Mouse (Mus musculus): ENCODE results near the gene Zfp568. TPM values are rescaled to one million over a fixed set of nuclear protein-coding genes. Genes with fewer than 3 reads are reported as not detected.

Gene Zfp568
- polyA plus RNA-seq, 1 experiment: 0.04 TPM

DNA sequence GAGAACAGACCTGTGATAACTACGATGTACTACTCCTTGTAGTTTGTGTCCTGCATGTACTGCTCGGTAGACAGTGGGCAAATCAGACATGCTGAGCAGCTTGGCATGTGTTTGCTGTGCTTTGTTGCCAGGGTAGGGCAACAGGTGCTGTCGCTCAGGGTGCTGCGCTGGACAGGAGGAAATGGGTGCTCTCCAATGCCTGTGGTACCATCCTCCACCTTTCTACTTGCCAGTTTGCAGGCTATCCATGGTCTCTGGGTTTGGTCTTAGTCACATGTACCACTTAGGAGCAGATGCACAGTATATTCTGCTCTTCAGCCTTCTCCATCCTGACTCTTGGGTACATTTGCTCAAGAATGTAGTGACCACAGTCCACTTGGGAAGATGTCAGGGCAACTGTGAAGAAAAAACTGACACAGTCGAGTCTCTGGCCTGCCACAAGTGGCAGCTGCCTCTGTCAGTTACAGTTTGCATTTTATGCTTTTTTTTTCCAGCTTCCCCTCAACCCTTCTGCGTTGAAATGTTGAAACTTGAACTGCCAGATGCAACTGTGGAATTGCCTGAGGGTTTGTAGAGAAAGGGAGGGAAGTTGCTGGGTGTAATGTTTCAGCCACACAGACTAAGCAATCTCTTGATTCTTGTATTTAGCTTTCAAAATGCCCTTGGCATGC, 24.4 kb downstream of the Zfp568 start:
- no peak for TF ChIP-seq GATA1 (IDR thresholded peaks at IDR 0.05; ENCODE audit: low read length)
- no peak for TF ChIP-seq TAL1 (IDR thresholded peaks at IDR 0.05; ENCODE audit: low read length)
- Histone ChIP-seq H3K4me1 (ENCODE audit: control insufficient read depth) (no peaks in the 10 kb centered on the region), H3K27me3 (ENCODE audit: control insufficient read depth) (no peaks in the 10 kb centered on the region), H3K4me3 (replicated peaks) (no peak overlapping the region), H3K36me3 (ENCODE audit: control insufficient read depth) (peaks cover 37% of the 10 kb centered on the region), H3K9me3 (ENCODE audit: control insufficient read depth, low read length) (no peaks in the 10 kb centered on the region)

DNA sequence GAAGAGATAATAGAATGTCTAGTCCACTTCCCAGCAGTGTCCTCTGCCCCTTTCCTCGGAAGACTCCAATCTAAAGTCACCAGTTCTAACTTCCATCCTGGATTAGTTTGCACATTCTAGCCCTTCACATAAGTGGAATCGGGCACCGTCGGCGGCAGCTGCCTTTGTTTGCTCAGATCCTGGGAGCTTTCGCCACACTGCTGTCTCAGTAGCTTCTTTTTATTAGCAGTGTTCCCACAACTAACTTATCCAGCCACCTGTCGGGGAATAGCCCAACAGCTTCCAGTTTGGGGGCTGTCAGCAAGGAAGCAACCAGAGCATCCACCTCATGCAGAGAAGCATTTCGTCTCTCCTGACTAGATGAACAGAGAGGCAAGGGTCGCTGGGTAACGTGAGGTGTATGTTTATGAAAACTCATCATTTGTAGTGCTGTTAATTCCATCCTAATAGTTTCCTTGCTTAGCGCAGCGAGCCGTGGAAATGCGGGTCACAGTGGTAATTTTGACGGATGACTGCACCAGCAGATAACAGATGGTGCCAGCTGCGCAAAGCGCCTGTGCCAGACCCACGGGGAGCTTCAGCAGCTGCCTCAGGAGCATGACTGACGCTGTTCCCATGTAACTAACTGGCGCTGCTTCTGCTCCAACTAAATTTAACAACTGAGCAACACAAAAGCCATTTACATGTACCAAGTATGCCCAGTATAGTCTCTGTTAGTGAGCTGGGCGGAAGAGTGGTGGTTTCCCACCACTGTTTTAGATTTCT, 25.7 kb downstream of the Zfp568 start:
- no peak for TF ChIP-seq TAL1 (IDR thresholded peaks at IDR 0.05; ENCODE audit: low read length)
- TF ChIP-seq GATA1 (IDR thresholded peaks at IDR 0.05; ENCODE audit: low read length): no peak
- H3K36me3 ChIP-seq (ENCODE audit: control insufficient read depth): peaks cover 49% of the 10 kb centered on the region
- H3K27me3 ChIP-seq (ENCODE audit: control insufficient read depth): no peaks in the 10 kb centered on the region
- H3K4me3 ChIP-seq (replicated peaks): no peak overlapping the region
- no peaks in the 10 kb centered on the region for H3K9me3 ChIP-seq (ENCODE audit: control insufficient read depth, low read length)
- H3K4me1 ChIP-seq (ENCODE audit: control insufficient read depth): no peaks in the 10 kb centered on the region

DNA sequence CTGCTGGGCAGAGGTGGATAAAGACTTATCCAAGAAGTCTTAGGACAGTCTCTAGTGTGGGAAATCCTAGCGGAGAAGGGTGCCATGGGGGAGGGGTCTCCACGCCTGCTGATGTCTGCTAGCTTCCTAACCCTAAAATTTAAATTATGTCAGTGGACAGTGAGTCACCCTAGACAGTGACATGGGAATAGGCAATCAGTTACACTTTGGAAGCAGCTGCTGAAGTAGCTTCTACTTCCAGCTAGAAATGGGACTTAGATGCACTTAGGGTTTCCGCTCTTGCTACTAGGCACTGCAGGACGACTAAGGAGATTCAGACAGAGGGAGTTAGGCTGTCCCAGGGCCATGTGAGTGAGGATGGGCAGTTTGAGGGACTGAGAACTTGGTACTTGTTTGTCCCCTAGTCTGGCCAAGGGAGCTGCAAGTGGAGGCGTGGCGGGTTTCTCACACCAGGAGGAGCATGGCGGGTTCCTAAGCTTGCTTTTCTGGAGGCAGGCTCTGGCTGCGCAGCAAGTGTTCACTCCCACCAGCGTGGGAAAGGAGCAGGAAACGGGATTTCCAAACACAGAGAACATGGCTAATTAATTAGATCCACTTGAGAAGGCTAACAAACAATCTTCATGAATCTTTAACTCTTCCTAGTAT, 26.9 kb downstream of the Zfp568 start:
- H3K27me3 ChIP-seq (ENCODE audit: control insufficient read depth): no peaks in the 10 kb centered on the region
- no peak overlapping the region for H3K4me3 ChIP-seq (replicated peaks)
- H3K9me3 ChIP-seq (ENCODE audit: control insufficient read depth, low read length): no peaks in the 10 kb centered on the region
- no peaks in the 10 kb centered on the region for H3K4me1 ChIP-seq (ENCODE audit: control insufficient read depth)
- H3K36me3 ChIP-seq (ENCODE audit: control insufficient read depth): peaks cover 56% of the 10 kb centered on the region
- TF ChIP-seq TAL1 (IDR thresholded peaks at IDR 0.05; ENCODE audit: low read length) (no peak), GATA1 (IDR thresholded peaks at IDR 0.05; ENCODE audit: low read length) (no peak)

DNA sequence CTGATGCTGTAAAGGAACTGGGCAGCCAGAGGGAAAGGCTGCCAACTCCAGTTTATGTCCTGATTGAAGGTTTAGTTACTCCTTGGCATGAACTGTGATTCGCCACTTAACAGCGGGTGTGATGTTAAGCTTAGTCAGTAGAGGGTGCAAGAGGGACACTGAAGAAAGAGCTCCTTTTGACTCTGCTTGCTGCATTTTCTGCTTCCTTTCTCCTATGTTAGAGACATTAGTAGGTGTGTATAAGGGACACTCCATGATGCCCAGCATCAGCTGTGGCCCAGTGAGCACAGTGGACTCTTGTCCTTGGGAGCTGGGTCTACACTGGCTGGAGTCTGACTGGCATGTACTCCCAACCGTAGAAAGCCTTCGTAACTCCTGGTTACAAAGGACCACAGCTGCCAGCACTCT, 29.2 kb downstream of the Zfp568 start:
- Histone ChIP-seq H3K9me3 (ENCODE audit: control insufficient read depth, low read length) (no peaks in the 10 kb centered on the region), H3K4me3 (replicated peaks) (no peak overlapping the region), H3K4me1 (ENCODE audit: control insufficient read depth) (no peaks in the 10 kb centered on the region), H3K36me3 (ENCODE audit: control insufficient read depth) (peaks cover 64% of the 10 kb centered on the region), H3K27me3 (ENCODE audit: control insufficient read depth) (no peaks in the 10 kb centered on the region)
- no peak for TF ChIP-seq TAL1 (IDR thresholded peaks at IDR 0.05; ENCODE audit: low read length)
- no peak for TF ChIP-seq GATA1 (IDR thresholded peaks at IDR 0.05; ENCODE audit: low read length)

DNA sequence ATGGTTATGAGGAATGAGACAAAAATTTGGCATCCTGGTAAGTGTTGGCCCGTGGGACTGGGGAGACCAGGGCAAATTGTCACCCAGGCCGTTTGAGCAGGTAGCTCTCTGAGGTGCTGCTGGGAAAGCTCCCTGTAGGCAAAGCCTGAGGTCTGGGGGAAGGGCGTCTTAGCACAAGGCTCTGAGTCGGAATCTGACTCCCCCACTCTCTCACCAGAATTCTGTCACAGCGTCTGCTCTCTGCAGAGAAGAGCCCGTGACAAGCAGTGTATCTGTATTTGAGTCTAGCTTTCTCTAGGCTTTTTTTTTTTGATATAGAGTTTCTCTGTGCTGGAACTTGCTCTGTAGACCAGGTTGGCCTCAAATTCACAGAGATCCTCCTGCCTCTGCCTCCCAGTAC, 33.5 kb downstream of the Zfp568 start:
- TF ChIP-seq GATA1 (IDR thresholded peaks at IDR 0.05; ENCODE audit: low read length) (no peak), TAL1 (IDR thresholded peaks at IDR 0.05; ENCODE audit: low read length) (no peak)
- no peaks in the 10 kb centered on the region for H3K4me1 ChIP-seq (ENCODE audit: control insufficient read depth)
- H3K4me3 ChIP-seq (replicated peaks): no peak overlapping the region
- no peaks in the 10 kb centered on the region for H3K9me3 ChIP-seq (ENCODE audit: control insufficient read depth, low read length)
- peaks cover 75% of the 10 kb centered on the region for H3K36me3 ChIP-seq (ENCODE audit: control insufficient read depth)
- no peaks in the 10 kb centered on the region for H3K27me3 ChIP-seq (ENCODE audit: control insufficient read depth)

DNA sequence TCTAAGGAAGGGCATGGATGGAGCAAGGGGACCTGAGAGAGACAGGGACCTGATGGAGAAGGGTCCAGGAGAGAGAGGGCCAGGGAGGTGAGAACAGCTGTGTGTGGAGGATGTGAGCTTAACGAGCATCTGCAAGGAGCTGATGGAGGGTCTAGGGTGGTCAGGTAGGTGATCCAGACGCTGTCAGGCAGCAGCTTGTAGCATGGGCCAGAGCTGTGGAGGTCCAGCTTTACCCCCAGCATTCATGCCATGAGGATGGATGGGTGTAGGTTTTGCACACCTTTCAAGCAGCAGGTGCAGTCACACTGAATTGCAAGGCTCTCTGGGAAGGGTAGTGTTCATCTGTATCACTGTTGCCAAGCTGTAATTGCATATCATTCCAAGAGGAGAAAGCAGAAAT, 35.8 kb downstream of the Zfp568 start:
- peaks cover 80% of the 10 kb centered on the region for H3K36me3 ChIP-seq (ENCODE audit: control insufficient read depth)
- H3K27me3 ChIP-seq (ENCODE audit: control insufficient read depth): no peaks in the 10 kb centered on the region
- peaks cover 12% of the 10 kb centered on the region for H3K4me1 ChIP-seq (ENCODE audit: control insufficient read depth)
- no peaks in the 10 kb centered on the region for H3K9me3 ChIP-seq (ENCODE audit: control insufficient read depth, low read length)
- H3K4me3 ChIP-seq (replicated peaks): no peak overlapping the region
- TF ChIP-seq GATA1 (IDR thresholded peaks at IDR 0.05; ENCODE audit: low read length) (no peak), TAL1 (IDR thresholded peaks at IDR 0.05; ENCODE audit: low read length) (no peak)

DNA sequence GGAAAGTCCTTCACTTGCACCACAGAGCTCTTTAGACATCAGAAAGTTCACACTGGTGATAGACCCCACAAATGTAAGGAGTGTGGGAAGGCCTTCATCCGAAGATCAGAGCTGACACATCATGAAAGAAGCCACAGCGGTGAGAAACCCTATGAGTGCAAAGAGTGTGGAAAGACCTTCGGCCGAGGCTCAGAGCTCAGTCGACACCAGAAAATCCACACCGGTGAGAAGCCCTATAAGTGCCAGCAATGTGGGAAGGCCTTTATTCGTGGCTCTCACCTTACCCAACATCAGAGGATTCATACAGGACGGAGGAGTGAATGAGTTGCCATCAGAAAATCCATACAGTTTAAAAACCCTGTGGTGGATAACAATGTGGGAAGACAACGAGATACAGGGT, 39.6 kb downstream of the Zfp568 start:
- Histone ChIP-seq H3K4me3 (replicated peaks) (no peak overlapping the region), H3K36me3 (ENCODE audit: control insufficient read depth) (peaks cover 69% of the 10 kb centered on the region), H3K9me3 (ENCODE audit: control insufficient read depth, low read length) (no peaks in the 10 kb centered on the region), H3K4me1 (ENCODE audit: control insufficient read depth) (peaks cover 23% of the 10 kb centered on the region), H3K27me3 (ENCODE audit: control insufficient read depth) (no peaks in the 10 kb centered on the region)
- TF ChIP-seq GATA1 (IDR thresholded peaks at IDR 0.05; ENCODE audit: low read length): no peak
- TF ChIP-seq TAL1 (IDR thresholded peaks at IDR 0.05; ENCODE audit: low read length): no peak

DNA sequence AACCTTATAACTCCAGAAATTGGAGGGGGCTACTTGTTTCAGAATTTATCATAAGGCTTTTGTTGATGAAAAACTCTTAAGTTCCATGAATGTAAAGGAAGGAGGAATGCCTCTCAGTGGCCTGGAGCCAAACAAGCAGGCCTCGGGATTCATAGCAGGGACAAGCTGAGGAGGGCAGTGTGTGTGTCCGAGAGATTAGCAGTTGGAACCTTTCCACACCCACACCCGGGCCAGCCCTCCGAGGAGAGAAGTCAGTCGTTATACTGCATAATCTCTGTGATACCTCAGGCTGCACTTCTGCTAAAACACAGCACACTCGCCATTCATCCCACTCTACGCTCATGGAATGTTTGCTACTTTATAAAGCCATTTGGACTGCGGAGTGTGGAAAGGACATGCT, 40.0 kb downstream of the Zfp568 start:
- no peaks in the 10 kb centered on the region for H3K27me3 ChIP-seq (ENCODE audit: control insufficient read depth)

DNA sequence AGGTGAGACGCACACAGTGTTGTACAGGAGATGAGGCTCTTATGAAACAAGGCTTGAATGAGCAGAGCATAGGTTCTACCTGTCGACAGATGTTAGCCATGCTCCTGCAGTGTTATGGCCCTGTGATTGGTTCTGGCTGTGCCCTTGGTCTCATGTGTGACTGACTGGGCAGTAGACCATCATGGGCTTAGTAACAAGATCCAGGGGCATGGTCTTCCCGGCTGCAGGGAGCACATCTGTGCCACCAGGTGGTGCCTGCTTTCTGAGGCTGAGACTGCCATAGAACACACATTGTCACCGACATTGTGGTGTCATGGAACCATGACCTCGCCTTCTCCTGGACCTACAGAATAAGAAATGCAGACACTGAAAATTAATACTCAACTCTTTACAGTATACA, 41.6 kb downstream of the Zfp568 start:
- Histone ChIP-seq H3K9me3 (ENCODE audit: control insufficient read depth, low read length) (no peaks in the 10 kb centered on the region), H3K36me3 (ENCODE audit: control insufficient read depth) (peaks cover 54% of the 10 kb centered on the region), H3K4me1 (ENCODE audit: control insufficient read depth) (peaks cover 23% of the 10 kb centered on the region), H3K27me3 (ENCODE audit: control insufficient read depth) (no peaks in the 10 kb centered on the region), H3K4me3 (replicated peaks) (no peak overlapping the region)
- TF ChIP-seq GATA1 (IDR thresholded peaks at IDR 0.05; ENCODE audit: low read length) (no peak), TAL1 (IDR thresholded peaks at IDR 0.05; ENCODE audit: low read length) (no peak)

More for the DNA sequence above, 40.0 kb downstream of the Zfp568 start:
- no peaks in the 10 kb centered on the region for H3K9me3 ChIP-seq (ENCODE audit: control insufficient read depth, low read length)
- H3K4me1 ChIP-seq (ENCODE audit: control insufficient read depth): peaks cover 23% of the 10 kb centered on the region
- TF ChIP-seq GATA1 (IDR thresholded peaks at IDR 0.05; ENCODE audit: low read length) (no peak), TAL1 (IDR thresholded peaks at IDR 0.05; ENCODE audit: low read length) (no peak)
- peaks cover 64% of the 10 kb centered on the region for H3K36me3 ChIP-seq (ENCODE audit: control insufficient read depth)
- H3K4me3 ChIP-seq (replicated peaks): no peak overlapping the region
